Mouse (Mus musculus): Measurements from ENCODE around the gene Olfr130. TPM values are rescaled to one million over a fixed set of nuclear protein-coding genes. Genes with fewer than 3 reads are reported as not detected.

Olfr130 gene
- not detected for total RNA-seq (2021)
- long read RNA-seq, experiment 1: 0 reads
- long read RNA-seq, experiment 2: 0 reads

- no peak for DNase-seq (ENCODE audit: low spot score in 2 of 2)
These were observed at the start of gene Olfr130 for GRCm38 (mm10) chr17:38063621-38064020. Olfr130 (plus strand) TSS chr17:38063921.

GRCm38 (mm10) chr17:38016341-38016740 is 47.4 kb upstream of the Olfr130 start:
- no peak for DNase-seq (ENCODE audit: low spot score in 2 of 2)

GRCm38 (mm10) chr17:38026297-38026696 is 37.4 kb upstream of the Olfr130 start:
- no peak for DNase-seq (ENCODE audit: low spot score in 2 of 2)

GRCm38 (mm10) chr17:38059979-38060378 is 3.7 kb upstream of the Olfr130 start, which contains the start of gene Olfr129:
Olfr129 (minus strand) TSS chr17:38060079.
- DNase-seq (ENCODE audit: low spot score in 2 of 2): no peak

- DNase-seq (ENCODE audit: low spot score in 2 of 2): no peak
These were observed 18.6 kb downstream of the Olfr130 start for GRCm38 (mm10) chr17:38082364-38082763.

- no peak for DNase-seq (ENCODE audit: low spot score in 2 of 2)
These were observed 24.9 kb downstream of the Olfr130 start, which contains the start of gene Olfr131 for GRCm38 (mm10) chr17:38088593-38088992. Olfr131 (minus strand) TSS chr17:38088693.

Other genes starting within 250 kb of the Olfr130 start
- not detected for gene Olfr125, start 231.0 kb upstream of the Olfr130 start, total RNA-seq (2021)
- gene Olfr126, start 216.4 kb upstream of the Olfr130 start, total RNA-seq (2021): not detected
- gene Olfr127, start 163.5 kb upstream of the Olfr130 start, total RNA-seq (2021): not detected
- gene Olfr128, start 143.4 kb upstream of the Olfr130 start, total RNA-seq (2021): not detected
- gene Olfr761, start 110.8 kb upstream of the Olfr130 start, total RNA-seq (2021): not detected
- not detected for gene Olfr129, start 3.8 kb upstream of the Olfr130 start, total RNA-seq (2021)
- not detected for gene Olfr131, start 24.8 kb downstream of the Olfr130 start, total RNA-seq (2021)
- gene Olfr132, start 70.6 kb downstream of the Olfr130 start, total RNA-seq (2021): not detected
- not detected for gene Olfr133, start 81.4 kb downstream of the Olfr130 start, total RNA-seq (2021)
- gene Olfr134, start 107.5 kb downstream of the Olfr130 start, total RNA-seq (2021): not detected
- gene Olfr135, start 140.4 kb downstream of the Olfr130 start, total RNA-seq (2021): not detected
- not detected for gene Olfr138, start 197.1 kb downstream of the Olfr130 start, total RNA-seq (2021)
- not detected for gene Olfr137, start 243.6 kb downstream of the Olfr130 start, total RNA-seq (2021)